Mouse (Mus musculus): ENCODE data around the gene Nckap5l. TPM values are rescaled to one million over a fixed set of nuclear protein-coding genes. Genes with fewer than 3 reads are reported as not detected.
A peak's percentile ranks its signal among the peaks of the same experiment; 100 is the strongest.
"Not testable (repeated sequence)": the region's sequence is repeated elsewhere in the genome, so short reads cannot be mapped to it uniquely, and the experiment has no call there.

The Nckap5l gene
- polyA plus RNA-seq, 1 experiment from 2014 or later = 6.0 TPM

DNA sequence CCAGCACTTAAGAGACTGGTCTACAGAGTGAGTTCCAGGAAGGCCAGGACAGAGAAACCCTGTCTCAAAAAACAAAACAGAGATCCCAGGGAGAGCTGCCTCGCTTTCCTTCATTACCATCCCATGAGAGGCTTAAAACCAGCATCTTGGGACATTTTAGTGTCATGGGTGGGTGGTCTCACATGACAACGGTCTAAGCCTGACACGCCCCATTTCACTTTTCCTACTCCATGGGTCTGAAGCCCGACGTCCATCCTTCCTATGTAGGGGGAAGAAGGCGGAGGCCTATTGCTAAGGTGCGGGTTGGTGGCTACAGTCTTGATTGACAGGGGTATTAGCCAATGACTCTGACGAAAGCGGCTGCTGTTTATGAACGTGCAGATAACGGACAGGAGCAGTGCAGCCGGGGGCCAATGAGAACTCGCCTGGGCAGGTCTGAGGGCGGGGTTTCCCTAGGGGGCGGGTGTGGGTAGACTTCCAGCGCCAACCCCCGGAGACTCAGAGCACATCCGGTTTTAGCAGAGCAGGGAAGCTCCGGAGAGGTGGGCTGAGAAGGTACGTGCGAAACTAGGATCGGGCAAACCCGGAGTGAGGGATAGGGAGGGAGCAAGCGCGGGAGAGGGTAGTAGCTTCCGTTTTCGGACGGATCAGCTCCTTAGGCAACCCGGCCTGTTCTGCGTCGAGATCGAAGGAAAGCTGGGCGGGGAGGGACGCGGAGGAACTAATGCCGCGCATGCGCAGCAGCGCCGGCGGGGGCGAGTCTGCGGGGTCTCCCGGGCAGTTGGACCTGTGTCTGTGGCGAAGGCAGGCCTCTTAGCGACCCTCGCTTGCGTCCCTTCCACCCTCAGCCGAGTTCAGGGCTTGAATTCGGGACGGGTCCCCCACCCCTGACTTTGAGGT lies 64.8 kb downstream of the Nckap5l start, which contains the start of gene Tmbim6:
Gene Tmbim6, plus strand, starts transcription at position 397 of the 900 bp plus-strand sequence.
- H3K4me2 ChIP-seq = peak within 1 kb of the TSS; percentile 94
- ATAC-seq (replicated peaks; ENCODE audit: low FRiP score) = peak; percentile 98
- H3K4me1 ChIP-seq (replicated peaks; ENCODE audit: control insufficient read depth, insufficient read depth, low read length) = peaks cover 50% of the 10 kb centered on the region
- H3K9me3 ChIP-seq (ENCODE audit: control insufficient read depth, low read length) = no peaks in the 10 kb centered on the region
- peak within 1 kb of the TSS; percentile 81 for H3K4me3 ChIP-seq (ENCODE audit: low read depth, low read length)
- no peaks in the 10 kb centered on the region for H3K36me3 ChIP-seq (ENCODE audit: control insufficient read depth, insufficient read depth, low read length)
- peak within 1 kb of the TSS; percentile 83 for H3K27ac ChIP-seq (ENCODE audit: low read depth, low read length)
- WGBS = under 1% methylated on average over 50 of the region's 51 CpGs
- H3K9ac ChIP-seq (ENCODE audit: low read depth, low read length) = peak within 1 kb of the TSS; percentile 82
- no peaks in the 10 kb centered on the region for H3K27me3 ChIP-seq (replicated peaks; ENCODE audit: control insufficient read depth, insufficient read depth, low read length)
- peak; percentile 99 for DNase-seq (ENCODE audit: low spot score)

DNA sequence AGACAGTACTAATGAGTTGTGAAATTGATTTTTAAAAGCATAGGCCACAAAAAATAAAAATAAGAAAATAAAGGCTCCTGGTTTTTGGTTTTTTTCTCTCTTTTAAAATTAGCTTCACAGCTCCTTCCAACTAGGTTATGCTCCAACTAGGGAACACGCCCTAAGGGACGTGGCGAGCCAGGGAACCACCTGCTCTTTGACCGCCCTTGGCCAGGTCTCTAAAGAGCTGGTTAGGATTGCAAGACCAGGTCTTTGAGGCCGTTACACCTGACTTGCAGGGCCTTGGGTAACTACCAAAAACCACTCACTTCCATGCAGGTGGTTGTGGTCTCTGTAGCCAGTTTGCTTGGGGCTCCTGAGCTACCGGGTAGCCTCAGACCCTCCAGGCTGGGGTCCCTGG lies 65.6 kb downstream of the Nckap5l start:
- Histone ChIP-seq H3K27ac (ENCODE audit: low read depth, low read length) (peak overlapping the region; percentile 13; the same call in 1 of the 2 replicates), H3K4me3 (ENCODE audit: low read depth, low read length) (peak overlapping the region; percentile 81), H3K4me2 (peak overlapping the region; percentile 78), H3K36me3 (ENCODE audit: control insufficient read depth, insufficient read depth, low read length) (no peaks in the 10 kb centered on the region), H3K9me3 (ENCODE audit: control insufficient read depth, low read length) (no peaks in the 10 kb centered on the region), H3K4me1 (replicated peaks; ENCODE audit: control insufficient read depth, insufficient read depth, low read length) (peaks cover 43% of the 10 kb centered on the region), H3K27me3 (replicated peaks; ENCODE audit: control insufficient read depth, insufficient read depth, low read length) (no peaks in the 10 kb centered on the region), H3K9ac (ENCODE audit: low read depth, low read length) (peak overlapping the region; percentile 59; the same call in 1 of the 2 replicates)
- DNase-seq (ENCODE audit: low spot score) = no peak
- 79% methylated on average over 6 of the region's 6 CpGs for WGBS
- no peak for ATAC-seq (replicated peaks; ENCODE audit: low FRiP score)

DNA sequence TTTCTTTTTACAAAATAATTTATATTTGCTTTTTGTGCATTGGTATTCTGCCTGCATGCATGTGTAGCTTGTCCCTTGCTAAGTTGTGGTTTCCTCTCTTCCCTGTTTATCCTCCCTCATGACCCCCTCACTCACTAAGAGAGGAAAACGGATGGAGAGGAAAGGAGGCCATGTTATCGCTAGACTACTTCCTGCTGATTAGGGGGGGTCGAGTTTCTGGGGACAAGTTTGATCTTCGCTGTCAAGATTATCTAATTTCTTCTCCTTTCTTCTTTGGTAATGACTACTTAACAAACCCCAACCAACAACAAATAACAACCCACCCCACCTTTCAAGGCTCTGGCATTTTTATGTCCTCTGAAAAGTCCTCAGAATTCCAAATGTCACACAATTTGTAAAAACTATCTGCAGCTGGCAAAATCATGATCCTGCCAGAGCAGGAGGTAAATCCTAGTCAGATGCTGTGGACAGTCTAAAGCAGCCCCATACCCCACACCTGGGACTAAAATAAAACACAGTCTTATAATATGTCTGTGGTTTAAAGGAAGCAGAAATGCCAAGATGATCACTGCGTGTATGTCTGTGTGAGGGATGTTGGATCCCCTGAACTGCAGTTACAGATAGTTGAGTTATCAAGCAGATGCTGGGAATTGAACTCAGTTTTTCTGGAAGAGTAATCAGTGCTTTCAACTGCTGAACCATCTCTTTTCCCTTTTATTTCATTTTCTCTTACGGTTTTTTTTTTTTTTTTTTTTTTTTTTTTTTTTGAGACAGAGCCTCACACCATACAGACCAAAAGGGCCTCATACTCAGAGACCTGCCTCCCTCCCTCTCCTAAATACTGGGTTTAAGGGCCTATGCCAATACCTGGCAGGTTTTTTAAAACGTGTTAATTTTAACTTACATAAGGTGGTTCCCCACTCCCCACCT lies 66.8 kb downstream of the Nckap5l start:
- Histone ChIP-seq H3K9me3 (ENCODE audit: control insufficient read depth, low read length) (no peaks in the 10 kb centered on the region), H3K9ac (ENCODE audit: low read depth, low read length) (no peak overlapping the region), H3K4me2 (peak overlapping the region; percentile 11; the same call in 1 of the 2 replicates), H3K27me3 (replicated peaks; ENCODE audit: control insufficient read depth, insufficient read depth, low read length) (no peaks in the 10 kb centered on the region), H3K4me1 (replicated peaks; ENCODE audit: control insufficient read depth, insufficient read depth, low read length) (peaks cover 30% of the 10 kb centered on the region), H3K36me3 (ENCODE audit: control insufficient read depth, insufficient read depth, low read length) (no peaks in the 10 kb centered on the region), H3K27ac (ENCODE audit: low read depth, low read length) (no peak overlapping the region), H3K4me3 (ENCODE audit: low read depth, low read length) (no peak overlapping the region)
- no peak for ATAC-seq (replicated peaks; ENCODE audit: low FRiP score)
- 41% methylated on average over 7 of the region's 7 CpGs for WGBS
- DNase-seq (ENCODE audit: low spot score) = no peak

DNA sequence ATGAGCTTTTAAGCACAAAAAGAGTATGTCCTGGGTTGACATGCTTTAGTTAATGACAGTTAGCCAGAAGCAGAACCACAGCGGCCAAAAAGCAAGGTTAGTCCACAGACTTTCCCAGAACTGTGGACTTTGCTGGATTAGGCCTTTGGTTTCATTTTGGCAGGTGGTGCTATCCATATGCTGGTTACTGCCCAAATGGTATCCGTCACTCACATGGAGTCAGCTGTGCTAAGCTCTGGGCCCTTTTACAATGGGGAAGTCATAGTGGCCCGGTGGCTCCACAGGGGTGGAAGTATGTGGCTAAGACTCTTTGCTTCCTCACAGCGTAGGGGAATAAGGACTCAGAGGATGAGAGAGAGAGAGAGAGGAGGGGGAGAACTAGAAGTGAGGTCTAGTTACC lies 69.6 kb downstream of the Nckap5l start:
- peaks cover 10% of the 10 kb centered on the region for H3K4me1 ChIP-seq (replicated peaks; ENCODE audit: control insufficient read depth, insufficient read depth, low read length)
- no peak for DNase-seq (ENCODE audit: low spot score)
- H3K9ac ChIP-seq (ENCODE audit: low read depth, low read length) = no peak overlapping the region
- no peaks in the 10 kb centered on the region for H3K36me3 ChIP-seq (ENCODE audit: control insufficient read depth, insufficient read depth, low read length)
- H3K9me3 ChIP-seq (ENCODE audit: control insufficient read depth, low read length) = no peaks in the 10 kb centered on the region
- no peak for ATAC-seq (replicated peaks; ENCODE audit: low FRiP score)
- no peak overlapping the region for H3K27ac ChIP-seq (ENCODE audit: low read depth, low read length)
- H3K4me3 ChIP-seq (ENCODE audit: low read depth, low read length) = no peak overlapping the region
- H3K27me3 ChIP-seq (replicated peaks; ENCODE audit: control insufficient read depth, insufficient read depth, low read length) = no peaks in the 10 kb centered on the region
- 62% methylated on average over 4 of the region's 4 CpGs for WGBS
- H3K4me2 ChIP-seq = no peak overlapping the region

DNA sequence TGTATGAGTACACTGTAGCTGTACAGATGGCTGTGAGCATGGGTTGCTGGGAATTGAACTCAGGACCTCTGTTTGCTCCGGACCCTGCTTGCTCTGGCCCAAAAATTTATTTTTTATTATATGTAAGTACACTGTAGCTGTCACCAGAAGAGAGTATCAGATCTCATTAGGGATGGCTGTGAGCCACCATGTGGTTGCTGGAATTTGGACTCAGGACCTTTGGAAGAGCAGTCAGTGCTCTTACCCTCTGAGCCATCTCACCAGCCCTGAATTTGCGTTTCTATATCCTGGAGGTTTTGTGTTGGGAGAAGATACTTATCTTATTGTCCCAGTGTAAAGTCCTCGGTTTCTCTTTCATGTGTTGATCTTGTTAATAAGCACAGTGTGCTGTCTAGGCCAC lies 70.8 kb downstream of the Nckap5l start:
- ATAC-seq (replicated peaks; ENCODE audit: low FRiP score) (no peak), DNase-seq (ENCODE audit: low spot score) (no peak)
- H3K27me3 ChIP-seq (replicated peaks; ENCODE audit: control insufficient read depth, insufficient read depth, low read length) = no peaks in the 10 kb centered on the region
- H3K4me2 ChIP-seq = no peak overlapping the region
- WGBS = 71% methylated on average over 3 of the region's 3 CpGs
- no peak overlapping the region for H3K4me3 ChIP-seq (ENCODE audit: low read depth, low read length)
- no peak overlapping the region for H3K9ac ChIP-seq (ENCODE audit: low read depth, low read length)
- peaks cover 5% of the 10 kb centered on the region for H3K4me1 ChIP-seq (replicated peaks; ENCODE audit: control insufficient read depth, insufficient read depth, low read length)
- no peaks in the 10 kb centered on the region for H3K36me3 ChIP-seq (ENCODE audit: control insufficient read depth, insufficient read depth, low read length)
- no peak overlapping the region for H3K27ac ChIP-seq (ENCODE audit: low read depth, low read length)
- H3K9me3 ChIP-seq (ENCODE audit: control insufficient read depth, low read length) = no peaks in the 10 kb centered on the region

DNA sequence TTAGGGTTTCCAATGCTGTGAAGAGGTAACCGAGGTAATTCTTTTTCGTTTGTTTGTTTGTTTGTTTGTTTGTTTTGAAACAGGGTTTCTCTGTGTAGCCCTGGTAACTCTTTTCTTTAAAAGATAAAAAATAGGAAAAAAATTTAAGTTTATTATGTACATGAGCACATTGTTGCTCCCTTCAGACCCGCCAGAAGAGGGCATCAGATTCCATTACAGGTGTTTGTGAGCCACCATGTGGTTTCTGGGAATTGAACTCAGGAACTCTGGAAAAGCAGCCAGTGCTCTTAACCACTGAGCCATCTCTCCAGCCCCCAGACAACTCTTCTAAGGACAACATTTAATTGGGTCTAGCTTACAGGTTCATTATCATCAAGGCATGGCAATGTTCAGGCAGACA lies 71.4 kb downstream of the Nckap5l start:
- H3K27me3 ChIP-seq (replicated peaks; ENCODE audit: control insufficient read depth, insufficient read depth, low read length); H3K36me3 ChIP-seq (ENCODE audit: control insufficient read depth, insufficient read depth, low read length); H3K27ac ChIP-seq (ENCODE audit: low read depth, low read length); H3K4me3 ChIP-seq (ENCODE audit: low read depth, low read length); H3K4me1 ChIP-seq (replicated peaks; ENCODE audit: control insufficient read depth, insufficient read depth, low read length); H3K9me3 ChIP-seq (ENCODE audit: control insufficient read depth, low read length); DNase-seq (ENCODE audit: low spot score); H3K9ac ChIP-seq (ENCODE audit: low read depth, low read length); H3K4me2 ChIP-seq; ATAC-seq (replicated peaks; ENCODE audit: low FRiP score): not testable (repeated sequence)
- 70% methylated on average over 3 of the region's 3 CpGs for WGBS

DNA sequence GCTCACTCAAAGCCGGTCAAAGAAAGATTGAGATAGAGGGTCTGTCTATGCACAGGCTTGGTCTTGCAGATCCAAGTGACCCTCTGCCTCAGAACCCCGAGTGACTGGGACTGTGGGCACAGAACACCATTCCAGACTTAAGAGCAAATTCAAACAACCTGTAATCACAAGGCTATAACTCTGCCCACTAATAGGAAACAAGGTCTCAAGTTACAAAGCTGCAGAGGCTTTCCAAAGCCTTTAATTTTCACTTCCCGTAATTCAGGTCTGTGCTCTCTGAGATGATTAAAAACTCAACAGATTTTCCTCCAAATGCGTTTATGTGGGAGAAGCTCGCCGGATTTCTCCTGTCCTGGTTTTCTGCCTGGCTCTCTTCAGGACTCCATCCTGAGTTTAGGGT lies 73.5 kb downstream of the Nckap5l start:
- Histone ChIP-seq H3K9ac (ENCODE audit: low read depth, low read length) (no peak overlapping the region), H3K27me3 (replicated peaks; ENCODE audit: control insufficient read depth, insufficient read depth, low read length) (no peaks in the 10 kb centered on the region), H3K4me1 (replicated peaks; ENCODE audit: control insufficient read depth, insufficient read depth, low read length) (no peaks in the 10 kb centered on the region), H3K9me3 (ENCODE audit: control insufficient read depth, low read length) (no peaks in the 10 kb centered on the region), H3K4me2 (no peak overlapping the region), H3K36me3 (ENCODE audit: control insufficient read depth, insufficient read depth, low read length) (no peaks in the 10 kb centered on the region), H3K4me3 (ENCODE audit: low read depth, low read length) (no peak overlapping the region), H3K27ac (ENCODE audit: low read depth, low read length) (no peak overlapping the region)
- WGBS = 67% methylated on average over 6 of the region's 6 CpGs
- DNase-seq (ENCODE audit: low spot score) (no peak), ATAC-seq (replicated peaks; ENCODE audit: low FRiP score) (no peak)

DNA sequence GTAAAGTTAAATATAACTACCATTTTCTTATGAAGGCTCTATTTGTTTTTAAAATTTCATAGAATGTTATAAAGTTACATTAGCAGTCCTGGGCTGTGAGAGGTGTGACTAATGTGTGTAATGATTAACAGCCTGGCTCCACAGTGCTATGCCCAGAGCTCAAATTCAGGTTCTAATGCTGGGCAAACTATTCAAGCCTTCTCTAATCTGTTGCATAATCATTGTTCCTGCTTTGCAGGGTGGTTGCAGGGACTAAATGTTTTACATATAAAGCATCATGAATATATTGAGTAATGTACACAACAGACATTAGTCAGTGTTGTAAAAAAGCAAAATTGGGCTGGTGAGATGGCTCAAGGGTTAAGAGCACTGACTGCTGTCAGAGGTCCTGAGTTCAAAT lies 74.7 kb downstream of the Nckap5l start:
- Histone ChIP-seq H3K9ac (ENCODE audit: low read depth, low read length) (no peak overlapping the region), H3K27ac (ENCODE audit: low read depth, low read length) (no peak overlapping the region), H3K4me1 (replicated peaks; ENCODE audit: control insufficient read depth, insufficient read depth, low read length) (no peaks in the 10 kb centered on the region), H3K4me2 (no peak overlapping the region), H3K4me3 (ENCODE audit: low read depth, low read length) (no peak overlapping the region), H3K36me3 (ENCODE audit: control insufficient read depth, insufficient read depth, low read length) (no peaks in the 10 kb centered on the region), H3K9me3 (ENCODE audit: control insufficient read depth, low read length) (no peaks in the 10 kb centered on the region), H3K27me3 (replicated peaks; ENCODE audit: control insufficient read depth, insufficient read depth, low read length) (no peaks in the 10 kb centered on the region)
- DNase-seq (ENCODE audit: low spot score) (no peak), ATAC-seq (replicated peaks; ENCODE audit: low FRiP score) (no peak)

Data from liver, embryonic 11.5 days (tissue).